ENCODE assay signal across 8 mouse cellular contexts in genomic region chr13:103096346-103097150, GRCm38 (mm10).
DNase-seq lines count a peak whose midpoint lies in the region; ATAC-seq and TF ChIP-seq lines count a peak whose summit lies in the region.

No protein-coding gene starts in this region.

- 4% methylated on average over 28 of the region's 28 CpGs for WGBS in intestine, embryonic 15.5 days

- peak overlapping the region; percentile 14; the same call in 1 of the 2 replicates for H3K9ac ChIP-seq in intestine, embryonic 15.5 days

- no peak for TF ChIP-seq POLR2A in bone marrow macrophage, adult 2 months (IDR thresholded peaks at IDR 0.05; ENCODE audit: borderline replicate concordance, low read depth, low read length)

- no peak for TF ChIP-seq CTCF in bone marrow macrophage, adult 2 months (IDR thresholded peaks at IDR 0.05; ENCODE audit: low read depth, low read length)

- H3K27me3 ChIP-seq in intestine, embryonic 15.5 days (replicated peaks) = no peaks in the 10 kb centered on the region

- peak overlapping the region; percentile 85 for H3K4me2 ChIP-seq in intestine, embryonic 15.5 days (replicated peaks)

- ATAC-seq in granulocyte monocyte progenitor cell, adult 5-6 weeks (replicated peaks; ENCODE audit: poor library complexity, severe bottlenecking) = peak; percentile 76
- peak; percentile 84 for ATAC-seq in intestine, embryonic 15.5 days
- no peak for ATAC-seq in inflammation-experienced regulatory T-cells, adult 6 months

- peaks cover 2% of the 10 kb centered on the region; the same call in 1 of the 2 replicates for H3K4me1 ChIP-seq in bone marrow macrophage, adult 2 months (ENCODE audit: control insufficient read depth, insufficient read depth, low read length)
- H3K4me1 ChIP-seq in intestine, embryonic 15.5 days (replicated peaks) = 0 out of 2 replicates have a peak, but pooled peaks cover 3% of the 10 kb centered on the region

- H3K9me3 ChIP-seq in intestine, embryonic 15.5 days = no peaks in the 10 kb centered on the region

- H3K27ac ChIP-seq in bone marrow macrophage, adult 2 months (ENCODE audit: insufficient read depth, low read depth, low read length) = no peak overlapping the region
- H3K27ac ChIP-seq in intestine, embryonic 15.5 days = no peak overlapping the region

- DNase-seq in embryo, embryonic 11.5 days (ENCODE audit: low read depth, low spot score) = peak; percentile 41
- peak; percentile 58 to 83 for DNase-seq in left cerebral cortex, adult 9 months (ENCODE audit: low spot score in 2 of 2)
- peak; percentile 30 for DNase-seq in lung, postnatal 36 days
- DNase-seq in right cerebral cortex, postnatal 14 days = peak; percentile 67

- H3K36me3 ChIP-seq in intestine, embryonic 15.5 days = no peaks in the 10 kb centered on the region

- H3K4me3 ChIP-seq in bone marrow macrophage, adult 2 months (ENCODE audit: insufficient read depth, low read length) = peak overlapping the region; percentile 40
- H3K4me3 ChIP-seq in intestine, embryonic 15.5 days (replicated peaks) = peak overlapping the region; percentile 45
